Mouse (Mus musculus): ENCODE measurements around the gene Nsfl1c.

Nsfl1c gene

GRCm38 (mm10) chr2:151544673-151545072 is 50.7 kb downstream of the Nsfl1c start:
- DNase-seq = no peak

GRCm38 (mm10) chr2:151546571-151546970 is 52.6 kb downstream of the Nsfl1c start:
- DNase-seq = no peak

- no peak for DNase-seq
Measured at GRCm38 (mm10) chr2:151549615-151550121, 55.7 kb downstream of the Nsfl1c start.
